Mouse (Mus musculus): Measurements from ENCODE around the gene Cep112.

Cep112 gene

GRCm38 (mm10) chr11:108605301-108605700, 180.3 kb downstream of the Cep112 start:
- no peak for DNase-seq (ENCODE audit: low spot score in 2 of 2)

- DNase-seq (ENCODE audit: low spot score in 2 of 2) = no peak
These were observed 181.0 kb downstream of the Cep112 start for GRCm38 (mm10) chr11:108606036-108606435.

- DNase-seq (ENCODE audit: low spot score in 2 of 2) = no peak
These were observed 181.8 kb downstream of the Cep112 start for GRCm38 (mm10) chr11:108606836-108607235.

- no peak for DNase-seq (ENCODE audit: low spot score in 2 of 2)
These were observed 195.8 kb downstream of the Cep112 start for GRCm38 (mm10) chr11:108620628-108621433.

GRCm38 (mm10) chr11:108621434-108621901, 196.5 kb downstream of the Cep112 start:
- no peak for DNase-seq (ENCODE audit: low spot score in 2 of 2)

GRCm38 (mm10) chr11:108625546-108626232, 200.7 kb downstream of the Cep112 start:
- no peak for DNase-seq (ENCODE audit: low spot score in 2 of 2)

- DNase-seq (ENCODE audit: low spot score in 2 of 2) = no peak
These were observed 212.8 kb downstream of the Cep112 start for GRCm38 (mm10) chr11:108637780-108638179.

- DNase-seq (ENCODE audit: low spot score in 2 of 2) = no peak
These were observed 230.6 kb downstream of the Cep112 start for GRCm38 (mm10) chr11:108655574-108655973.

- DNase-seq (ENCODE audit: low spot score in 2 of 2) = no peak
These were observed 257.0 kb downstream of the Cep112 start for GRCm38 (mm10) chr11:108682014-108682413.

- no peak for DNase-seq (ENCODE audit: low spot score in 2 of 2)
These were observed 271.6 kb downstream of the Cep112 start for GRCm38 (mm10) chr11:108696563-108696962.

- DNase-seq (ENCODE audit: low spot score in 2 of 2) = peak; percentile 74
These were observed 327.3 kb downstream of the Cep112 start for GRCm38 (mm10) chr11:108752301-108752700.

- DNase-seq (ENCODE audit: low spot score in 2 of 2) = no peak
These were observed 327.8 kb downstream of the Cep112 start for GRCm38 (mm10) chr11:108752765-108753164.

GRCm38 (mm10) chr11:108753361-108754240, 328.6 kb downstream of the Cep112 start:
- no peak for DNase-seq (ENCODE audit: low spot score in 2 of 2)

- no peak for DNase-seq (ENCODE audit: low spot score in 2 of 2)
These were observed 332.2 kb downstream of the Cep112 start for GRCm38 (mm10) chr11:108757211-108757610.

GRCm38 (mm10) chr11:108757626-108758430, 332.8 kb downstream of the Cep112 start:
- DNase-seq (ENCODE audit: low spot score in 2 of 2) = no peak

GRCm38 (mm10) chr11:108770064-108770463, 345.1 kb downstream of the Cep112 start:
- DNase-seq (ENCODE audit: low spot score in 2 of 2) = no peak

GRCm38 (mm10) chr11:108774019-108774670, 349.2 kb downstream of the Cep112 start:
- peak in 1 of 2 experiments; percentile 13 for DNase-seq (ENCODE audit: low spot score in 2 of 2)

- DNase-seq (ENCODE audit: low spot score in 2 of 2) = peak in 1 of 2 experiments; percentile 5
These were observed 352.2 kb downstream of the Cep112 start for GRCm38 (mm10) chr11:108777158-108777557.

GRCm38 (mm10) chr11:108780271-108781250, 355.6 kb downstream of the Cep112 start:
- peak in 1 of 2 experiments; percentile 18 for DNase-seq (ENCODE audit: low spot score in 2 of 2)
